12 mouse cellular contexts compared by ENCODE assay signal in genomic region chr12:80218045-80218611, GRCm38 (mm10). TPM values are rescaled to one million over a fixed set of nuclear protein-coding genes. Genes with fewer than 3 reads are reported as not detected.
DNase-seq lines count a peak whose midpoint lies in the region; ATAC-seq and TF ChIP-seq lines count a peak whose summit lies in the region.
"Had no signal": no experiment of that assay in that cellular context is flagged by ENCODE, and none has a peak within 500 bp of the region (broad histone marks: within the 10 kb centered on the region; RNA-seq: fewer than 3 reads in every experiment).

No protein-coding gene starts in this region.

- 62% methylated on average over 4 of the region's 4 CpGs for WGBS in lung, embryonic 14.5 days
- 65% methylated on average over 4 of the region's 4 CpGs for WGBS in lung, adult 2 months
- WGBS in intestine, postnatal 0 days, result 38% methylated on average over 4 of the region's 4 CpGs
- 60% methylated on average over 4 of the region's 4 CpGs for WGBS in stomach, embryonic 14.5 days

- ATAC-seq in lung, embryonic 14.5 days (ENCODE audit: insufficient read depth), result no peak
- peak; percentile 31; the same call in 1 of the 2 replicates for ATAC-seq in intestine, postnatal 0 days
- ATAC-seq in stomach, embryonic 14.5 days (ENCODE audit: insufficient number of reproducible peaks, insufficient read depth, low FRiP score, low read depth), result peak; percentile 43

- H3K4me1 ChIP-seq in lung, embryonic 14.5 days (ENCODE audit: insufficient read depth), result peaks cover 33% of the 10 kb centered on the region
- H3K4me1 ChIP-seq in lung, adult 2 months (ENCODE audit: control insufficient read depth, insufficient read depth, low read length), result peaks cover 33% of the 10 kb centered on the region
- peaks cover 49% of the 10 kb centered on the region for H3K4me1 ChIP-seq in intestine, postnatal 0 days (replicated peaks; ENCODE audit: control insufficient read depth, insufficient read depth, low read length)
- peaks cover 71% of the 10 kb centered on the region for H3K4me1 ChIP-seq in stomach, embryonic 14.5 days (ENCODE audit: control insufficient read depth, insufficient read depth, low read length)

- TF ChIP-seq CTCF in gastrocnemius, adult 2 months (IDR thresholded peaks at IDR 0.05), result no peak
- TF ChIP-seq CTCF in lung, embryonic 14.5 days (IDR thresholded peaks at IDR 0.05; ENCODE audit: low read depth), result no peak
- TF ChIP-seq CTCF in lung, adult 2 months (IDR thresholded peaks at IDR 0.05; ENCODE audit: insufficient read depth, low read length), result no peak
- no peak for TF ChIP-seq CTCF in intestine, postnatal 0 days (IDR thresholded peaks at IDR 0.05; ENCODE audit: low read depth)

- peak; percentile 38 for DNase-seq in gastrocnemius, adult 2 months
- DNase-seq in gastrocnemius, adult 8-10 months (ENCODE audit: low spot score in 2 of 2), result no peak
- no peak for DNase-seq in lung, embryonic 14.5 days
- DNase-seq in lung, adult 2 months, result no peak
- DNase-seq in ovary, postnatal 10 days (ENCODE audit: low spot score), result no peak
- DNase-seq in T-cell, adult 2 months (ENCODE audit: low spot score), result no peak
- DNase-seq: adrenal gland, postnatal 10 days; gastrocnemius, postnatal 14 days; layer of hippocampus, postnatal 36 days; right cerebral cortex, postnatal 25 days had no signal

- H3K4me2 ChIP-seq in lung, embryonic 14.5 days, result no peak overlapping the region
- peak overlapping the region; percentile 37; the same call in 1 of the 2 replicates for H3K4me2 ChIP-seq in intestine, postnatal 0 days (replicated peaks; ENCODE audit: low read depth)
- 0 out of 2 replicates have a peak overlapping the region, but pooled peaks have one; percentile 12 for H3K4me2 ChIP-seq in stomach, embryonic 14.5 days (replicated peaks; ENCODE audit: low read depth, low read length)

- no peaks in the 10 kb centered on the region for H3K9me3 ChIP-seq in lung, embryonic 14.5 days (ENCODE audit: low read depth, low read length)
- no peaks in the 10 kb centered on the region for H3K9me3 ChIP-seq in intestine, postnatal 0 days (ENCODE audit: control insufficient read depth)
- no peaks in the 10 kb centered on the region for H3K9me3 ChIP-seq in stomach, embryonic 14.5 days (ENCODE audit: control insufficient read depth, low read depth, low read length)

- no peaks in the 10 kb centered on the region for H3K27me3 ChIP-seq in lung, embryonic 14.5 days (ENCODE audit: insufficient read depth, low read length)
- H3K27me3 ChIP-seq in intestine, postnatal 0 days (replicated peaks; ENCODE audit: control insufficient read depth, insufficient read depth, low read length), result no peaks in the 10 kb centered on the region
- no peaks in the 10 kb centered on the region for H3K27me3 ChIP-seq in stomach, embryonic 14.5 days (ENCODE audit: control insufficient read depth, insufficient read depth, low read length)

- no peak overlapping the region for H3K4me3 ChIP-seq in gastrocnemius, adult 2 months
- no peak overlapping the region for H3K4me3 ChIP-seq in lung, embryonic 14.5 days (ENCODE audit: low read depth, low read length)
- H3K4me3 ChIP-seq in lung, adult 2 months (replicated peaks; ENCODE audit: extremely low read depth, low read depth, low read length), result no peak overlapping the region
- no peak overlapping the region for H3K4me3 ChIP-seq in intestine, postnatal 0 days (ENCODE audit: low read depth, low read length)
- no peak overlapping the region for H3K4me3 ChIP-seq in stomach, embryonic 14.5 days (ENCODE audit: low read depth, low read length)

- H3K27ac ChIP-seq in gastrocnemius, adult 2 months, result peak overlapping the region; percentile 72
- 0 out of 2 replicates have a peak overlapping the region, but pooled peaks have one; percentile 1 for H3K27ac ChIP-seq in lung, embryonic 14.5 days (ENCODE audit: low read depth)
- H3K27ac ChIP-seq in intestine, postnatal 0 days (ENCODE audit: low read depth, low read length), result peak overlapping the region; percentile 80
- peak overlapping the region; percentile 86 for H3K27ac ChIP-seq in stomach, embryonic 14.5 days (ENCODE audit: low read length)

- H3K36me3 ChIP-seq in lung, embryonic 14.5 days (ENCODE audit: insufficient read depth), result no peaks in the 10 kb centered on the region; the same call in 1 of the 2 replicates
- no peaks in the 10 kb centered on the region for H3K36me3 ChIP-seq in intestine, postnatal 0 days (ENCODE audit: control insufficient read depth, insufficient read depth)
- no peaks in the 10 kb centered on the region; the same call in 1 of the 2 replicates for H3K36me3 ChIP-seq in stomach, embryonic 14.5 days (ENCODE audit: control insufficient read depth, insufficient read depth, low read length)

- no peak overlapping the region for H3K9ac ChIP-seq in lung, embryonic 14.5 days
- H3K9ac ChIP-seq in intestine, postnatal 0 days (ENCODE audit: low read depth, low read length), result no peak overlapping the region
- H3K9ac ChIP-seq in stomach, embryonic 14.5 days (replicated peaks; ENCODE audit: low read depth, low read length), result no peak overlapping the region

- no peak for TF ChIP-seq POLR2A in lung, adult 2 months (IDR thresholded peaks at IDR 0.05; ENCODE audit: borderline replicate concordance, extremely low read depth, low read depth, low read length)

- intact Hi-C loops in gastrocnemius, adult 2 months (cut with DNase I), result no loop called here

RNA-seq across cellular contexts. Expression of gene Actn1, which starts 42.0 kb away (rescaled TPM):
- 10 to 100 TPM in 1 of 2 experiments, 1 to 10 TPM in 1; 8.4 to 11.9 TPM for total RNA-seq in gastrocnemius, adult 2 months (2021)
- 1 to 10 TPM; 6.1 to 9.6 (median 7.4) TPM for total RNA-seq in gastrocnemius, adult 8-10 months (2022)
- 71.9 and 86.2 TPM in 2 replicates for polyA plus RNA-seq in lung, embryonic 14.5 days (2014; fragmentation: Nextera tagmentation; extraction: Ambion mirVana)
- polyA plus RNA-seq in lung, adult 2 months (2012; rRNA removed), result 74.9 and 95.5 TPM in 2 replicates
- polyA plus RNA-seq in intestine, postnatal 0 days (2015; fragmentation: Nextera tagmentation; extraction: Ambion mirVana), result 28.7 and 29.3 TPM in 2 replicates
- polyA plus RNA-seq in stomach, embryonic 14.5 days (2014; fragmentation: Nextera tagmentation; extraction: Ambion mirVana), result 80.4 and 81.7 TPM in 2 replicates

Comparison
In these comparisons a context has a peak if more than half of its experiments do, and no peak if none do; other contexts are left out.
1. H3K27ac ChIP-seq: peak in every context shown above with its lines; median percentile 86 in stomach, embryonic 14.5 days; 80 in intestine, postnatal 0 days; 72 in gastrocnemius, adult 2 months; 1 in lung, embryonic 14.5 days.